Mouse (Mus musculus) adrenal gland, adult 2 months (tissue): ENCODE data around the gene Abca4. TPM values are rescaled to one million over a fixed set of nuclear protein-coding genes. Genes with fewer than 3 reads are reported as not detected.
"Not testable (repeated sequence)": the region's sequence is repeated elsewhere in the genome, so short reads cannot be mapped to it uniquely, and the experiment has no call there.

Source experiments
- DNase-seq: peaks from one replicate; pipeline ENCODE4 v3.0.0; 2021
- polyA plus RNA-seq: library from polyadenylated mRNA; depleted of rRNA; stranded (reverse); fragments of >200 nt; gene quantifications from 2 replicates; pipeline ENCODE4 v1.2.3, GENCODE M21; 2012; rRNA removed
- total RNA-seq, 2 experiments: library from RNA; stranded (reverse); gene quantifications; 2 replicates each; pipeline ENCODE4 v1.2.3; 2021

The Abca4 gene
- total and polyA plus RNA-seq, 3 experiments: 1.7 to 5.9 (median 1.8) TPM

- no peak for DNase-seq
Measured at GRCm38 (mm10) chr3:122211446-122212125, 167.3 kb downstream of the Abca4 start.

GRCm38 (mm10) chr3:122221240-122222036 lies 177.2 kb downstream of the Abca4 start:
- DNase-seq: no peak

GRCm38 (mm10) chr3:122226972-122227371 lies 182.7 kb downstream of the Abca4 start:
- not testable (repeated sequence) for DNase-seq

Other genes with a start within 250 kb of the Abca4 start
- 100 to 1,000 TPM in 1 of 2 experiments, 10 to 100 TPM in 1; 87.2 to 104 TPM for gene Abcd3, start 229.1 kb upstream of the Abca4 start, total RNA-seq
- 3.5 and 11.9 TPM in 2 replicates for gene Abcd3, start 229.1 kb upstream of the Abca4 start, polyA plus RNA-seq
- gene Arhgap29, start 91.9 kb upstream of the Abca4 start, total RNA-seq: 10 to 100 TPM; 50.2 to 60.6 TPM
- gene Arhgap29, start 91.9 kb upstream of the Abca4 start, polyA plus RNA-seq: 9.1 and 9.9 TPM in 2 replicates
- 10 to 100 TPM; 82.8 to 97.9 TPM for gene Gclm, start 201.1 kb downstream of the Abca4 start, total RNA-seq
- 161 and 269 TPM in 2 replicates for gene Gclm, start 201.1 kb downstream of the Abca4 start, polyA plus RNA-seq
- 10 to 100 TPM; 35.4 to 63.5 TPM for gene Dnttip2, start 229.9 kb downstream of the Abca4 start, total RNA-seq
- gene Dnttip2, start 229.9 kb downstream of the Abca4 start, polyA plus RNA-seq: 1.2 and 2.1 TPM in 2 replicates
- gene Bcar3, start 249.7 kb downstream of the Abca4 start, total RNA-seq: 10 to 100 TPM; 51.6 to 63.5 TPM
- 108 and 128 TPM in 2 replicates for gene Bcar3, start 249.7 kb downstream of the Abca4 start, polyA plus RNA-seq